ENCODE assay signal across 20 mouse cellular contexts in genomic region chr9:51068202-51068601, GRCm38 (mm10). TPM values are rescaled to one million over a fixed set of nuclear protein-coding genes. Genes with fewer than 3 reads are reported as not detected.
"Had no signal": no experiment of that assay in that cellular context is flagged by ENCODE, and none has a peak within 500 bp of the region (broad histone marks: within the 10 kb centered on the region; RNA-seq: fewer than 3 reads in every experiment).

No protein-coding gene starts in this region.

- H3K9ac ChIP-seq: limb, embryonic 15.5 days; liver, embryonic 12.5 days; lung, embryonic 14.5 days; midbrain, embryonic 15.5 days; neural tube, embryonic 13.5 days had no signal

- H3K27me3 ChIP-seq: limb, embryonic 15.5 days; liver, embryonic 12.5 days; midbrain, embryonic 15.5 days; neural tube, embryonic 13.5 days had no signal

- H3K36me3 ChIP-seq: limb, embryonic 15.5 days; liver, embryonic 12.5 days; midbrain, embryonic 10.5 days; midbrain, embryonic 15.5 days; neural tube, embryonic 13.5 days had no signal

- H3K9me3 ChIP-seq: limb, embryonic 15.5 days; liver, embryonic 12.5 days; midbrain, embryonic 10.5 days; midbrain, embryonic 15.5 days; neural tube, embryonic 13.5 days had no signal

- H3K4me3 ChIP-seq: left cerebral cortex, adult 2 months; limb, embryonic 15.5 days; liver, embryonic 12.5 days; midbrain, embryonic 10.5 days; midbrain, embryonic 15.5 days; neural tube, embryonic 13.5 days had no signal

- ATAC-seq: liver, embryonic 12.5 days; midbrain, embryonic 15.5 days had no signal

- DNase-seq: kidney, postnatal 25 days; lung, embryonic 14.5 days; lung, postnatal 10 days; lung, postnatal 4 days; right cerebral cortex, adult 18-20 months; right cerebral cortex, postnatal 25 days; thymus, postnatal 4 days had no signal

- H3K4me2 ChIP-seq: limb, embryonic 15.5 days; liver, embryonic 12.5 days; lung, embryonic 14.5 days; midbrain, embryonic 15.5 days; neural tube, embryonic 13.5 days had no signal

- H3K4me1 ChIP-seq: limb, embryonic 15.5 days; midbrain, embryonic 10.5 days; midbrain, embryonic 15.5 days; neural tube, embryonic 13.5 days had no signal

- H3K27ac ChIP-seq: left cerebral cortex, adult 2 months; limb, embryonic 15.5 days; liver, embryonic 12.5 days; midbrain, embryonic 10.5 days; midbrain, embryonic 15.5 days; neural tube, embryonic 13.5 days had no signal

RNA-seq across cellular contexts. Expression of gene Btg4, which starts 7.5 kb away (rescaled TPM):
- total RNA-seq: layer of hippocampus, postnatal 25 days; left cerebral cortex, adult 2 months; left cerebral cortex, postnatal 14 days; megakaryocyte, adult 5-6 weeks had no signal
- polyA plus RNA-seq: limb, embryonic 11.5 days; limb, embryonic 15.5 days; liver, embryonic 12.5 days; liver, embryonic 16.5 days; lung, embryonic 14.5 days; midbrain, embryonic 10.5 days; midbrain, embryonic 15.5 days; neural tube, embryonic 13.5 days; small intestine, adult 2 months; stomach, embryonic 16.5 days had no signal

RNA-seq across cellular contexts. Expression of gene 4833427G06Rik, which starts 33.7 kb away (rescaled TPM):
- total RNA-seq: layer of hippocampus, postnatal 25 days; left cerebral cortex, adult 2 months; left cerebral cortex, postnatal 14 days; megakaryocyte, adult 5-6 weeks had no signal
- polyA plus RNA-seq: limb, embryonic 11.5 days; limb, embryonic 15.5 days; liver, embryonic 12.5 days; liver, embryonic 16.5 days; lung, embryonic 14.5 days; midbrain, embryonic 10.5 days; small intestine, adult 2 months; stomach, embryonic 16.5 days had no signal
